Mouse (Mus musculus) kidney, adult 11 months (tissue): ENCODE measurements around the gene Mmp27.

Source experiments
- DNase-seq: peaks from one replicate; pipeline ENCODE4 v3.0.0; 2022

The Mmp27 gene

GRCm38 (mm10) chr9:7604005-7604404 is 32.8 kb downstream of the Mmp27 start:
- DNase-seq = no peak

GRCm38 (mm10) chr9:7605638-7606037 is 34.4 kb downstream of the Mmp27 start:
- DNase-seq = no peak

GRCm38 (mm10) chr9:7622582-7622981 is 51.4 kb downstream of the Mmp27 start:
- no peak for DNase-seq

- DNase-seq = no peak
Observed at GRCm38 (mm10) chr9:7627931-7628330, 56.7 kb downstream of the Mmp27 start, which contains the start of gene Mmp20. Gene Mmp20 (plus strand): TSS chr9:7628231.
